Mouse (Mus musculus): ENCODE results near the gene BC107364. TPM values are rescaled to one million over a fixed set of nuclear protein-coding genes. Genes with fewer than 3 reads are reported as not detected.
"Not testable (repeated sequence)": the region's sequence is repeated elsewhere in the genome, so short reads cannot be mapped to it uniquely, and the experiment has no call there.

Gene BC107364
- polyA plus RNA-seq, 1 experiment = 5.5 TPM

GRCm38 (mm10) chr3:96449762-96450585 is 2.1 kb downstream of the BC107364 start:
- not testable (repeated sequence) for H3K27me3 ChIP-seq (ENCODE audit: control insufficient read depth, insufficient read depth, low read length); H3K4me3 ChIP-seq (ENCODE audit: control insufficient read depth, low read depth, low read length); H3K4me1 ChIP-seq (ENCODE audit: control insufficient read depth, insufficient read depth, low read length); H3K36me3 ChIP-seq (ENCODE audit: control insufficient read depth, insufficient read depth, low read length); H3K27ac ChIP-seq (ENCODE audit: control insufficient read depth, insufficient read depth, low read depth, low read length)

- Histone ChIP-seq H3K36me3 (ENCODE audit: control insufficient read depth, insufficient read depth, low read length) (no peaks in the 10 kb centered on the region), H3K27me3 (ENCODE audit: control insufficient read depth, insufficient read depth, low read length) (no peaks in the 10 kb centered on the region), H3K27ac (ENCODE audit: control insufficient read depth, insufficient read depth, low read depth, low read length) (no peak overlapping the region), H3K4me3 (ENCODE audit: control insufficient read depth, low read depth, low read length) (no peak overlapping the region), H3K4me1 (ENCODE audit: control insufficient read depth, insufficient read depth, low read length) (peaks cover 3% of the 10 kb centered on the region; the same call in 1 of the 2 replicates)
- no peak for TF ChIP-seq POLR2A (IDR thresholded peaks at IDR 0.05; ENCODE audit: control insufficient read depth, low read depth, low read length)
- no peak for TF ChIP-seq CTCF (IDR thresholded peaks at IDR 0.05; ENCODE audit: control insufficient read depth, insufficient read depth, insufficient replicate concordance, low read depth, low read length)
These were observed 6.7 kb downstream of the BC107364 start for GRCm38 (mm10) chr3:96445436-96445835.

- no peak overlapping the region for H3K27ac ChIP-seq (ENCODE audit: control insufficient read depth, insufficient read depth, low read depth, low read length)
- H3K36me3 ChIP-seq (ENCODE audit: control insufficient read depth, insufficient read depth, low read length) = no peaks in the 10 kb centered on the region
- H3K27me3 ChIP-seq (ENCODE audit: control insufficient read depth, insufficient read depth, low read length) = no peaks in the 10 kb centered on the region
- TF ChIP-seq POLR2A (IDR thresholded peaks at IDR 0.05; ENCODE audit: control insufficient read depth, low read depth, low read length) (no peak), CTCF (IDR thresholded peaks at IDR 0.05; ENCODE audit: control insufficient read depth, insufficient read depth, insufficient replicate concordance, low read depth, low read length) (peak; percentile 75; the same call in 1 of the 2 replicates)
- no peak overlapping the region for H3K4me3 ChIP-seq (ENCODE audit: control insufficient read depth, low read depth, low read length)
- peaks cover 3% of the 10 kb centered on the region; the same call in 1 of the 2 replicates for H3K4me1 ChIP-seq (ENCODE audit: control insufficient read depth, insufficient read depth, low read length)
These were observed 11.5 kb downstream of the BC107364 start for GRCm38 (mm10) chr3:96440578-96440977.

- no peak overlapping the region for H3K27ac ChIP-seq (ENCODE audit: control insufficient read depth, insufficient read depth, low read depth, low read length)
- TF ChIP-seq CTCF (IDR thresholded peaks at IDR 0.05; ENCODE audit: control insufficient read depth, insufficient read depth, insufficient replicate concordance, low read depth, low read length) (no peak), POLR2A (IDR thresholded peaks at IDR 0.05; ENCODE audit: control insufficient read depth, low read depth, low read length) (no peak)
- H3K4me1 ChIP-seq (ENCODE audit: control insufficient read depth, insufficient read depth, low read length) = no peaks in the 10 kb centered on the region; the same call in 1 of the 2 replicates
- H3K4me3 ChIP-seq (ENCODE audit: control insufficient read depth, low read depth, low read length) = peak overlapping the region; percentile 30; the same call in 1 of the 2 replicates
- no peaks in the 10 kb centered on the region for H3K36me3 ChIP-seq (ENCODE audit: control insufficient read depth, insufficient read depth, low read length)
- no peaks in the 10 kb centered on the region for H3K27me3 ChIP-seq (ENCODE audit: control insufficient read depth, insufficient read depth, low read length)
These were observed 16.5 kb downstream of the BC107364 start for GRCm38 (mm10) chr3:96435557-96436091.

GRCm38 (mm10) chr3:96432207-96432606 is 19.9 kb downstream of the BC107364 start:
- H3K4me1 ChIP-seq (ENCODE audit: control insufficient read depth, insufficient read depth, low read length) = no peaks in the 10 kb centered on the region; the same call in 1 of the 2 replicates
- H3K36me3 ChIP-seq (ENCODE audit: control insufficient read depth, insufficient read depth, low read length) = no peaks in the 10 kb centered on the region
- H3K27me3 ChIP-seq (ENCODE audit: control insufficient read depth, insufficient read depth, low read length) = no peaks in the 10 kb centered on the region
- TF ChIP-seq CTCF (IDR thresholded peaks at IDR 0.05; ENCODE audit: control insufficient read depth, insufficient read depth, insufficient replicate concordance, low read depth, low read length) (no peak), POLR2A (IDR thresholded peaks at IDR 0.05; ENCODE audit: control insufficient read depth, low read depth, low read length) (no peak)
- H3K27ac ChIP-seq (ENCODE audit: control insufficient read depth, insufficient read depth, low read depth, low read length) = no peak overlapping the region
- no peak overlapping the region for H3K4me3 ChIP-seq (ENCODE audit: control insufficient read depth, low read depth, low read length)

- Histone ChIP-seq H3K36me3 (ENCODE audit: control insufficient read depth, insufficient read depth, low read length) (no peaks in the 10 kb centered on the region), H3K4me1 (ENCODE audit: control insufficient read depth, insufficient read depth, low read length) (no peaks in the 10 kb centered on the region; the same call in 1 of the 2 replicates), H3K27ac (ENCODE audit: control insufficient read depth, insufficient read depth, low read depth, low read length) (no peak overlapping the region), H3K27me3 (ENCODE audit: control insufficient read depth, insufficient read depth, low read length) (no peaks in the 10 kb centered on the region), H3K4me3 (ENCODE audit: control insufficient read depth, low read depth, low read length) (no peak overlapping the region)
- TF ChIP-seq CTCF (IDR thresholded peaks at IDR 0.05; ENCODE audit: control insufficient read depth, insufficient read depth, insufficient replicate concordance, low read depth, low read length) (no peak), POLR2A (IDR thresholded peaks at IDR 0.05; ENCODE audit: control insufficient read depth, low read depth, low read length) (no peak)
These were observed 22.3 kb downstream of the BC107364 start for GRCm38 (mm10) chr3:96429819-96430132.

GRCm38 (mm10) chr3:96428941-96429818 is 22.9 kb downstream of the BC107364 start:
- TF ChIP-seq POLR2A (IDR thresholded peaks at IDR 0.05; ENCODE audit: control insufficient read depth, low read depth, low read length) (no peak), CTCF (IDR thresholded peaks at IDR 0.05; ENCODE audit: control insufficient read depth, insufficient read depth, insufficient replicate concordance, low read depth, low read length) (no peak)
- Histone ChIP-seq H3K27me3 (ENCODE audit: control insufficient read depth, insufficient read depth, low read length) (no peaks in the 10 kb centered on the region), H3K27ac (ENCODE audit: control insufficient read depth, insufficient read depth, low read depth, low read length) (no peak overlapping the region), H3K4me1 (ENCODE audit: control insufficient read depth, insufficient read depth, low read length) (no peaks in the 10 kb centered on the region; the same call in 1 of the 2 replicates), H3K36me3 (ENCODE audit: control insufficient read depth, insufficient read depth, low read length) (no peaks in the 10 kb centered on the region), H3K4me3 (ENCODE audit: control insufficient read depth, low read depth, low read length) (no peak overlapping the region)
